Mouse (Mus musculus): ENCODE measurements around the gene Scaf4.

DNA sequence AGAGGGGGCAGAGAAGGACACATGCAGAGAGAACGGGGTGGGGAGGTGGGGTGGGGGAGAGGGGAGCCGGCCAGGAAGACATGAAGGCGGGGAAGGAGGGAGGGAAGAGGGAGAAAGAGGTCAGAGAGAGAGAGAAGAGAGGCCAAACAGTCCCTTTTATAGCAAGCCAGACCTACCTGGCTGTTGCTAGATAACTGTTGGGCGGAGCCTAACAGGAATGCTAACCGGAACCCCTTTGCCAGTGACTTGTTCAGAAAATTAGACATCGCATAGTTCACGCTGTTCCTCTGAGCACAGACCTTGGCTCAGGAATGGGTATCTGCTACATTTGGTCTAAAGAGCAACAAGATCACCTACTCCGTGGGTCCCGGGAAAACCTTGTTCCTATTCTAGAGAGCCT is 6.7 kb upstream of the Scaf4 start:
- no peak for TF ChIP-seq POLR2A (IDR thresholded peaks at IDR 0.05; ENCODE audit: borderline replicate concordance, extremely low read depth, low read depth, low read length)
- TF ChIP-seq CTCF (IDR thresholded peaks at IDR 0.05; ENCODE audit: insufficient read depth, low read length), result no peak
